Mouse (Mus musculus) brain, embryonic 18.5 days (tissue): ENCODE data around the gene Gm9887.

ENCODE experiments used
- DNase-seq: peaks from one replicate; pipeline ENCODE4 v3.0.0-alpha.2; 2012; ENCODE audit warnings: low read depth, low spot score

Gm9887 gene

GRCm38 (mm10) chr12:69371854-69372671 is at the start of gene Gm9887, which contains the start of gene Arf6:
Gene Gm9887, minus strand, starts transcription at chr12:69372458.
Gene Arf6, plus strand, starts transcription at chr12:69372150.
- DNase-seq: peak; percentile 91

- DNase-seq: no peak
These were observed 48.5 kb upstream of the Gm9887 start for GRCm38 (mm10) chr12:69420716-69421115.

- no peak for DNase-seq
These were observed 47.3 kb upstream of the Gm9887 start for GRCm38 (mm10) chr12:69419606-69420005.

- DNase-seq: no peak
These were observed 46.9 kb upstream of the Gm9887 start for GRCm38 (mm10) chr12:69419017-69419605.

- no peak for DNase-seq
These were observed 46.3 kb upstream of the Gm9887 start for GRCm38 (mm10) chr12:69418606-69419005.

- DNase-seq: no peak
These were observed 45.5 kb upstream of the Gm9887 start for GRCm38 (mm10) chr12:69417701-69418291.

- no peak for DNase-seq
These were observed 44.5 kb upstream of the Gm9887 start for GRCm38 (mm10) chr12:69416793-69417192.

GRCm38 (mm10) chr12:69414826-69415572 is 42.7 kb upstream of the Gm9887 start:
- DNase-seq: no peak

GRCm38 (mm10) chr12:69413303-69413702 is 41.0 kb upstream of the Gm9887 start:
- no peak for DNase-seq

- DNase-seq: no peak
These were observed 39.7 kb upstream of the Gm9887 start for GRCm38 (mm10) chr12:69411936-69412335.

- no peak for DNase-seq
These were observed 38.5 kb upstream of the Gm9887 start for GRCm38 (mm10) chr12:69410767-69411166.

- no peak for DNase-seq
These were observed 30.4 kb upstream of the Gm9887 start for GRCm38 (mm10) chr12:69402594-69403167.

GRCm38 (mm10) chr12:69402100-69402499 is 29.8 kb upstream of the Gm9887 start:
- DNase-seq: no peak

GRCm38 (mm10) chr12:69400871-69401286 is 28.6 kb upstream of the Gm9887 start:
- no peak for DNase-seq

GRCm38 (mm10) chr12:69400367-69400766 is 28.1 kb upstream of the Gm9887 start:
- no peak for DNase-seq

GRCm38 (mm10) chr12:69394456-69394855 is 22.2 kb upstream of the Gm9887 start:
- no peak for DNase-seq

GRCm38 (mm10) chr12:69393076-69393475 is 20.8 kb upstream of the Gm9887 start:
- DNase-seq: no peak

- no peak for DNase-seq
These were observed 17.9 kb upstream of the Gm9887 start for GRCm38 (mm10) chr12:69390000-69390698.

GRCm38 (mm10) chr12:69389273-69389938 is 17.1 kb upstream of the Gm9887 start:
- DNase-seq: no peak

- no peak for DNase-seq
These were observed 16.1 kb upstream of the Gm9887 start for GRCm38 (mm10) chr12:69388321-69388869.
